Mouse (Mus musculus) hindbrain, embryonic 10.5 days (tissue): Measurements from ENCODE around the gene C2cd2l. TPM values are rescaled to one million over a fixed set of nuclear protein-coding genes. Genes with fewer than 3 reads are reported as not detected.
"Not testable (repeated sequence)": the region's sequence is repeated elsewhere in the genome, so short reads cannot be mapped to it uniquely, and the experiment has no call there.

Experiments
- DNase-seq: peaks from one replicate; pipeline ENCODE4 v3.0.0-alpha.2; 2017; ENCODE audit warnings: low spot score
- H3K27ac ChIP-seq: fragments of 300-500 bp; sonication (generic); 2 replicates; pipeline ENCODE4 v1.5.1; 2016; ENCODE audit warnings: mild to moderate bottlenecking, moderate library complexity
- H3K27me3 ChIP-seq: fragments of 300-500 bp; sonication (generic); 2 replicates; pipeline ENCODE4 v1.6.1; 2016; ENCODE audit warnings: mild to moderate bottlenecking; ENCODE audit not compliant: poor library complexity, insufficient read depth, severe bottlenecking
- H3K36me3 ChIP-seq: fragments of 300-500 bp; sonication (generic); 2 replicates; pipeline ENCODE4 v1.6.1; 2016; ENCODE audit warnings: mild to moderate bottlenecking, moderate library complexity
- H3K4me1 ChIP-seq: fragments of 300-500 bp; sonication (generic); replicated peaks from 2 replicates; pipeline ENCODE4 v1.6.1; 2016; ENCODE audit warnings: mild to moderate bottlenecking
- H3K4me3 ChIP-seq: fragments of 300-500 bp; sonication (generic); 2 replicates; pipeline ENCODE4 v1.5.1; 2016; ENCODE audit warnings: mild to moderate bottlenecking, moderate library complexity
- H3K9me3 ChIP-seq: fragments of 300-500 bp; sonication (generic); 2 replicates; pipeline ENCODE4 v1.6.1; 2016; ENCODE audit warnings: mild to moderate bottlenecking, moderate library complexity
- whole genome bisulfite sequencing: fragments of 180-500 bp; shearing (Covaris S2); methylation state at CpG from one replicate; pipeline ENCODE4 v1.1.7; 2016; 5-methylcytosine and 5-hydroxymethylcytosine counted together
- polyA plus RNA-seq: library from polyadenylated mRNA; unstranded; fragments of >200 nt; fragmentation: Nextera tagmentation; extraction: Ambion mirVana; gene quantifications from 2 replicates; pipeline ENCODE4 v1.2.1, GENCODE M21; 2016

C2cd2l gene
- polyA plus RNA-seq, result 9.8 and 17.5 TPM in 2 replicates

GRCm38 (mm10) chr9:44319887-44320798 is at the start of gene C2cd2l:
TSS of gene C2cd2l (minus strand) at chr9:44320285.
- peak within 1 kb of the TSS; percentile 85 for H3K27ac ChIP-seq
- no peaks in the 10 kb centered on the region for H3K9me3 ChIP-seq
- DNase-seq, result peak; percentile 94
- H3K36me3 ChIP-seq, result peaks cover 22% of the 10 kb centered on the region
- peaks cover 38% of the 10 kb centered on the region for H3K4me1 ChIP-seq
- peak within 1 kb of the TSS; percentile 88 for H3K4me3 ChIP-seq
- under 1% methylated on average over 67 of the region's 67 CpGs for WGBS
- peaks cover 12% of the 10 kb centered on the region; the same call in 1 of the 2 replicates for H3K27me3 ChIP-seq

- Histone ChIP-seq H3K27ac (no peak overlapping the region), H3K9me3 (no peaks in the 10 kb centered on the region), H3K4me1 (peaks cover 8% of the 10 kb centered on the region), H3K27me3 (no peaks in the 10 kb centered on the region), H3K36me3 (peaks cover 5% of the 10 kb centered on the region), H3K4me3 (no peak overlapping the region)
- WGBS, result 59% methylated on average over 3 of the region's 3 CpGs
- no peak for DNase-seq
Measured at GRCm38 (mm10) chr9:44364480-44364879, 44.4 kb upstream of the C2cd2l start.

- WGBS, result 39% methylated on average over 4 of the region's 4 CpGs
Measured at GRCm38 (mm10) chr9:44361931-44362330, 41.8 kb upstream of the C2cd2l start.

GRCm38 (mm10) chr9:44361190-44361917 is 41.3 kb upstream of the C2cd2l start, which contains the start of gene Vps11:
TSS of gene Vps11 (minus strand) at chr9:44361670.
- Histone ChIP-seq H3K4me3 (peak within 1 kb of the TSS; percentile 90), H3K27me3 (no peaks in the 10 kb centered on the region), H3K9me3 (no peaks in the 10 kb centered on the region), H3K4me1 (peaks cover 8% of the 10 kb centered on the region), H3K27ac (peak within 1 kb of the TSS; percentile 91), H3K36me3 (peaks cover 34% of the 10 kb centered on the region)
- peak; percentile 97 for DNase-seq
- under 1% methylated on average over 44 of the region's 44 CpGs for WGBS

More at GRCm38 (mm10) chr9:44361931-44362330, 41.8 kb upstream of the C2cd2l start:
- H3K27ac ChIP-seq, result peak overlapping the region; percentile 91
- H3K4me3 ChIP-seq, result peak overlapping the region; percentile 90
- not testable (repeated sequence) for H3K27me3 ChIP-seq, H3K9me3 ChIP-seq, DNase-seq, H3K4me1 ChIP-seq
- H3K36me3 ChIP-seq, result peaks cover 29% of the 10 kb centered on the region

GRCm38 (mm10) chr9:44357207-44357606 is 37.1 kb upstream of the C2cd2l start:
- no peak overlapping the region for H3K4me3 ChIP-seq
- no peaks in the 10 kb centered on the region for H3K27me3 ChIP-seq
- H3K27ac ChIP-seq, result no peak overlapping the region
- DNase-seq, result no peak
- H3K9me3 ChIP-seq, result no peaks in the 10 kb centered on the region
- H3K4me1 ChIP-seq, result peaks cover 8% of the 10 kb centered on the region
- WGBS, result 80% methylated on average over 4 of the region's 4 CpGs
- H3K36me3 ChIP-seq, result peaks cover 76% of the 10 kb centered on the region

GRCm38 (mm10) chr9:44353142-44353541 is 33.1 kb upstream of the C2cd2l start:
- no peak overlapping the region for H3K4me3 ChIP-seq
- peaks cover 100% of the 10 kb centered on the region for H3K36me3 ChIP-seq
- 95% methylated on average over 6 of the region's 6 CpGs for WGBS
- no peaks in the 10 kb centered on the region for H3K27me3 ChIP-seq
- H3K4me1 ChIP-seq, result no peaks in the 10 kb centered on the region
- no peaks in the 10 kb centered on the region for H3K9me3 ChIP-seq
- H3K27ac ChIP-seq, result no peak overlapping the region
- no peak for DNase-seq

GRCm38 (mm10) chr9:44352337-44352736 is 32.3 kb upstream of the C2cd2l start:
- no peaks in the 10 kb centered on the region for H3K4me1 ChIP-seq
- H3K4me3 ChIP-seq, result no peak overlapping the region
- H3K9me3 ChIP-seq, result no peaks in the 10 kb centered on the region
- 94% methylated on average over 10 of the region's 10 CpGs for WGBS
- no peak for DNase-seq
- no peaks in the 10 kb centered on the region for H3K27me3 ChIP-seq
- no peak overlapping the region for H3K27ac ChIP-seq
- H3K36me3 ChIP-seq, result peaks cover 100% of the 10 kb centered on the region

GRCm38 (mm10) chr9:44351396-44351795 is 31.3 kb upstream of the C2cd2l start:
- H3K4me1 ChIP-seq, result no peaks in the 10 kb centered on the region
- H3K9me3 ChIP-seq, result no peaks in the 10 kb centered on the region
- H3K27ac ChIP-seq, result no peak overlapping the region
- no peak overlapping the region for H3K4me3 ChIP-seq
- WGBS, result 91% methylated on average over 4 of the region's 4 CpGs
- peaks cover 100% of the 10 kb centered on the region for H3K36me3 ChIP-seq
- H3K27me3 ChIP-seq, result no peaks in the 10 kb centered on the region
- DNase-seq, result no peak

- no peaks in the 10 kb centered on the region for H3K27me3 ChIP-seq
- no peak overlapping the region for H3K27ac ChIP-seq
- DNase-seq, result no peak
- peaks cover 82% of the 10 kb centered on the region for H3K36me3 ChIP-seq
- H3K9me3 ChIP-seq, result no peaks in the 10 kb centered on the region
- 94% methylated on average over 4 of the region's 4 CpGs for WGBS
- peaks cover 6% of the 10 kb centered on the region for H3K4me1 ChIP-seq
- H3K4me3 ChIP-seq, result no peak overlapping the region
Measured at GRCm38 (mm10) chr9:44348546-44348945, 28.5 kb upstream of the C2cd2l start.

GRCm38 (mm10) chr9:44347621-44348020 is 27.5 kb upstream of the C2cd2l start:
- H3K4me1 ChIP-seq, result peaks cover 15% of the 10 kb centered on the region
- no peak for DNase-seq
- peaks cover 72% of the 10 kb centered on the region for H3K36me3 ChIP-seq
- 93% methylated on average over 4 of the region's 4 CpGs for WGBS
- no peaks in the 10 kb centered on the region for H3K9me3 ChIP-seq
- no peaks in the 10 kb centered on the region for H3K27me3 ChIP-seq
- no peak overlapping the region for H3K4me3 ChIP-seq
- H3K27ac ChIP-seq, result no peak overlapping the region

- Histone ChIP-seq H3K27me3 (no peaks in the 10 kb centered on the region), H3K4me3 (no peak overlapping the region), H3K27ac (no peak overlapping the region), H3K9me3 (no peaks in the 10 kb centered on the region), H3K36me3 (peaks cover 70% of the 10 kb centered on the region), H3K4me1 (peaks cover 20% of the 10 kb centered on the region)
- WGBS, result 92% methylated on average over 9 of the region's 9 CpGs
- DNase-seq, result no peak
Measured at GRCm38 (mm10) chr9:44347166-44347565, 27.1 kb upstream of the C2cd2l start.

- peaks cover 24% of the 10 kb centered on the region for H3K4me1 ChIP-seq
- 86% methylated on average over 6 of the region's 6 CpGs for WGBS
Measured at GRCm38 (mm10) chr9:44345570-44346433, 25.7 kb upstream of the C2cd2l start.

More at GRCm38 (mm10) chr9:44345570-44346433, 25.7 kb upstream of the C2cd2l start:
- DNase-seq, result no peak
- Histone ChIP-seq H3K27me3 (no peaks in the 10 kb centered on the region), H3K27ac (no peak overlapping the region), H3K9me3 (no peaks in the 10 kb centered on the region), H3K4me3 (no peak overlapping the region), H3K36me3 (peaks cover 70% of the 10 kb centered on the region)
